Mouse (Mus musculus): ENCODE measurements around the gene Lst1. TPM values are rescaled to one million over a fixed set of nuclear protein-coding genes. Genes with fewer than 3 reads are reported as not detected.

Lst1 gene
- polyA plus RNA-seq, 1 experiment from 2014 or later, result 41.4 TPM

- WGBS (ENCODE audit: insufficient replicate concordance), result 37% methylated on average over 27 of the region's 28 CpGs
- peaks cover 31% of the 10 kb centered on the region for H3K27me3 ChIP-seq (ENCODE audit: control insufficient read depth, insufficient read depth, low read depth, low read length)
- no peaks in the 10 kb centered on the region for H3K9me3 ChIP-seq (replicated peaks; ENCODE audit: control insufficient read depth, low read length)
- no peak for ATAC-seq (ENCODE audit: low read depth)
- peak within 1 kb of the TSS; percentile 55 for H3K9ac ChIP-seq (ENCODE audit: low read depth, low read length)
- peak within 1 kb of the TSS; percentile 76 for H3K4me2 ChIP-seq (ENCODE audit: low read depth, low read length)
- H3K4me1 ChIP-seq (ENCODE audit: control insufficient read depth, low read depth, low read length), result peaks cover 12% of the 10 kb centered on the region
- peak within 1 kb of the TSS; percentile 34 for H3K27ac ChIP-seq (ENCODE audit: low read length)
- H3K36me3 ChIP-seq (ENCODE audit: control insufficient read depth, insufficient read depth), result no peaks in the 10 kb centered on the region
- H3K4me3 ChIP-seq (ENCODE audit: low read depth, low read length), result peak within 1 kb of the TSS; percentile 55
Measured at GRCm38 (mm10) chr17:35193881-35194843, 5.9 kb upstream of the Lst1 start, which contains the start of gene Ltb. Gene Ltb, plus strand, starts transcription at chr17:35194439.

GRCm38 (mm10) chr17:35192924-35193323, 4.7 kb upstream of the Lst1 start:
- H3K4me1 ChIP-seq (ENCODE audit: control insufficient read depth, low read depth, low read length), result peaks cover 12% of the 10 kb centered on the region
- H3K4me3 ChIP-seq (ENCODE audit: low read depth, low read length), result no peak overlapping the region
- H3K9ac ChIP-seq (ENCODE audit: low read depth, low read length), result no peak overlapping the region
- ATAC-seq (ENCODE audit: low read depth), result no peak
- no peaks in the 10 kb centered on the region for H3K9me3 ChIP-seq (replicated peaks; ENCODE audit: control insufficient read depth, low read length)
- H3K27me3 ChIP-seq (ENCODE audit: control insufficient read depth, insufficient read depth, low read depth, low read length), result peaks cover 31% of the 10 kb centered on the region
- H3K27ac ChIP-seq (ENCODE audit: low read length), result peak overlapping the region; percentile 64
- H3K36me3 ChIP-seq (ENCODE audit: control insufficient read depth, insufficient read depth), result no peaks in the 10 kb centered on the region
- 40% methylated on average over 5 of the region's 5 CpGs for WGBS (ENCODE audit: insufficient replicate concordance)
- H3K4me2 ChIP-seq (ENCODE audit: low read depth, low read length), result no peak overlapping the region

GRCm38 (mm10) chr17:35191723-35192122, 3.5 kb upstream of the Lst1 start:
- ATAC-seq (ENCODE audit: low read depth), result no peak
- H3K27ac ChIP-seq (ENCODE audit: low read length), result no peak overlapping the region; the same call in 1 of the 2 replicates

GRCm38 (mm10) chr17:35190096-35190495, 1.9 kb upstream of the Lst1 start:
- Histone ChIP-seq H3K27ac (ENCODE audit: low read length) (peak overlapping the region; percentile 80), H3K9ac (ENCODE audit: low read depth, low read length) (no peak overlapping the region), H3K36me3 (ENCODE audit: control insufficient read depth, insufficient read depth) (no peaks in the 10 kb centered on the region), H3K4me3 (ENCODE audit: low read depth, low read length) (no peak overlapping the region), H3K4me2 (ENCODE audit: low read depth, low read length) (no peak overlapping the region), H3K4me1 (ENCODE audit: control insufficient read depth, low read depth, low read length) (peaks cover 14% of the 10 kb centered on the region), H3K9me3 (replicated peaks; ENCODE audit: control insufficient read depth, low read length) (no peaks in the 10 kb centered on the region), H3K27me3 (ENCODE audit: control insufficient read depth, insufficient read depth, low read depth, low read length) (peaks cover 12% of the 10 kb centered on the region)
- 12% methylated on average over 4 of the region's 4 CpGs for WGBS (ENCODE audit: insufficient replicate concordance)
- no peak for ATAC-seq (ENCODE audit: low read depth)

More at GRCm38 (mm10) chr17:35191723-35192122, 3.5 kb upstream of the Lst1 start:
- Histone ChIP-seq H3K9me3 (replicated peaks; ENCODE audit: control insufficient read depth, low read length) (no peaks in the 10 kb centered on the region), H3K4me3 (ENCODE audit: low read depth, low read length) (no peak overlapping the region), H3K36me3 (ENCODE audit: control insufficient read depth, insufficient read depth) (no peaks in the 10 kb centered on the region), H3K27me3 (ENCODE audit: control insufficient read depth, insufficient read depth, low read depth, low read length) (peaks cover 28% of the 10 kb centered on the region), H3K4me1 (ENCODE audit: control insufficient read depth, low read depth, low read length) (peaks cover 12% of the 10 kb centered on the region), H3K9ac (ENCODE audit: low read depth, low read length) (no peak overlapping the region), H3K4me2 (ENCODE audit: low read depth, low read length) (no peak overlapping the region)
- WGBS (ENCODE audit: insufficient replicate concordance), result 38% methylated on average over 2 of the region's 2 CpGs

GRCm38 (mm10) chr17:35189186-35189585, 947 bp upstream of the Lst1 start:
- H3K4me3 ChIP-seq (ENCODE audit: low read depth, low read length), result no peak overlapping the region
- peak overlapping the region; percentile 80 for H3K27ac ChIP-seq (ENCODE audit: low read length)
- H3K4me2 ChIP-seq (ENCODE audit: low read depth, low read length), result 0 out of 2 replicates have a peak overlapping the region, but pooled peaks have one; percentile 0
- peaks cover 3% of the 10 kb centered on the region for H3K27me3 ChIP-seq (ENCODE audit: control insufficient read depth, insufficient read depth, low read depth, low read length)
- H3K9me3 ChIP-seq (replicated peaks; ENCODE audit: control insufficient read depth, low read length), result no peaks in the 10 kb centered on the region
- ATAC-seq (ENCODE audit: low read depth), result peak; percentile 20; the same call in 1 of the 2 replicates
- no peak overlapping the region for H3K9ac ChIP-seq (ENCODE audit: low read depth, low read length)
- H3K4me1 ChIP-seq (ENCODE audit: control insufficient read depth, low read depth, low read length), result peaks cover 11% of the 10 kb centered on the region
- H3K36me3 ChIP-seq (ENCODE audit: control insufficient read depth, insufficient read depth), result no peaks in the 10 kb centered on the region
- WGBS (ENCODE audit: insufficient replicate concordance), result 3% methylated on average over 1 of the region's 1 CpGs

GRCm38 (mm10) chr17:35187345-35187744, 894 bp downstream of the Lst1 start:
- no peaks in the 10 kb centered on the region for H3K27me3 ChIP-seq (ENCODE audit: control insufficient read depth, insufficient read depth, low read depth, low read length)
- peak overlapping the region; percentile 80 for H3K27ac ChIP-seq (ENCODE audit: low read length)
- peak overlapping the region; percentile 56 for H3K4me3 ChIP-seq (ENCODE audit: low read depth, low read length)
- H3K4me1 ChIP-seq (ENCODE audit: control insufficient read depth, low read depth, low read length), result peaks cover 11% of the 10 kb centered on the region
- H3K4me2 ChIP-seq (ENCODE audit: low read depth, low read length), result peak overlapping the region; percentile 30; the same call in 1 of the 2 replicates
- H3K9me3 ChIP-seq (replicated peaks; ENCODE audit: control insufficient read depth, low read length), result no peaks in the 10 kb centered on the region
- 52% methylated on average over 4 of the region's 4 CpGs for WGBS (ENCODE audit: insufficient replicate concordance)
- no peaks in the 10 kb centered on the region for H3K36me3 ChIP-seq (ENCODE audit: control insufficient read depth, insufficient read depth)
- no peak overlapping the region for H3K9ac ChIP-seq (ENCODE audit: low read depth, low read length)
- ATAC-seq (ENCODE audit: low read depth), result no peak

- H3K4me3 ChIP-seq (ENCODE audit: low read depth, low read length), result peak overlapping the region; percentile 56
- H3K27ac ChIP-seq (ENCODE audit: low read length), result peak overlapping the region; percentile 67; the same call in 1 of the 2 replicates
- H3K27me3 ChIP-seq (ENCODE audit: control insufficient read depth, insufficient read depth, low read depth, low read length), result no peaks in the 10 kb centered on the region
- 0 out of 2 replicates have a peak, but pooled peaks have one; percentile 16 for ATAC-seq (ENCODE audit: low read depth)
- peak overlapping the region; percentile 54 for H3K4me2 ChIP-seq (ENCODE audit: low read depth, low read length)
- peak overlapping the region; percentile 15; the same call in 1 of the 2 replicates for H3K9ac ChIP-seq (ENCODE audit: low read depth, low read length)
- H3K9me3 ChIP-seq (replicated peaks; ENCODE audit: control insufficient read depth, low read length), result no peaks in the 10 kb centered on the region
- H3K4me1 ChIP-seq (ENCODE audit: control insufficient read depth, low read depth, low read length), result peaks cover 11% of the 10 kb centered on the region
- 0% methylated on average over 4 of the region's 4 CpGs for WGBS (ENCODE audit: insufficient replicate concordance)
- H3K36me3 ChIP-seq (ENCODE audit: control insufficient read depth, insufficient read depth), result no peaks in the 10 kb centered on the region
Measured at GRCm38 (mm10) chr17:35186681-35187080, 1.6 kb downstream of the Lst1 start.

GRCm38 (mm10) chr17:35185639-35186611, 2.3 kb downstream of the Lst1 start:
- WGBS (ENCODE audit: insufficient replicate concordance), result 1% methylated on average over 18 of the region's 18 CpGs
- no peaks in the 10 kb centered on the region for H3K27me3 ChIP-seq (ENCODE audit: control insufficient read depth, insufficient read depth, low read depth, low read length)
- peak overlapping the region; percentile 54 for H3K4me2 ChIP-seq (ENCODE audit: low read depth, low read length)
- H3K27ac ChIP-seq (ENCODE audit: low read length), result peak overlapping the region; percentile 18; the same call in 1 of the 2 replicates
- no peak overlapping the region for H3K9ac ChIP-seq (ENCODE audit: low read depth, low read length)
- H3K4me3 ChIP-seq (ENCODE audit: low read depth, low read length), result peak overlapping the region; percentile 56
- H3K36me3 ChIP-seq (ENCODE audit: control insufficient read depth, insufficient read depth), result no peaks in the 10 kb centered on the region
- ATAC-seq (ENCODE audit: low read depth), result peak; percentile 27; the same call in 1 of the 2 replicates
- no peaks in the 10 kb centered on the region for H3K9me3 ChIP-seq (replicated peaks; ENCODE audit: control insufficient read depth, low read length)
- peaks cover 11% of the 10 kb centered on the region for H3K4me1 ChIP-seq (ENCODE audit: control insufficient read depth, low read depth, low read length)

Data from liver, embryonic 16.5 days (tissue).